Mouse (Mus musculus) A20 (cell line): ENCODE data around the gene Sik2.

Experiments
- DNase-seq: peaks from one replicate; pipeline ENCODE4 v3.0.0-alpha.2; 2011; ENCODE audit warnings: low read depth, low spot score

The Sik2 gene

GRCm38 (mm10) chr9:50918131-50918530 is 90.7 kb downstream of the Sik2 start:
- DNase-seq, result no peak

- DNase-seq, result no peak
Measured at GRCm38 (mm10) chr9:50911861-50912515, 96.9 kb downstream of the Sik2 start.

GRCm38 (mm10) chr9:50905321-50905720 is 103.6 kb downstream of the Sik2 start:
- DNase-seq, result peak; percentile 16

- DNase-seq, result peak; percentile 37
Measured at GRCm38 (mm10) chr9:50904196-50904847, 104.6 kb downstream of the Sik2 start.

- DNase-seq, result no peak
Measured at GRCm38 (mm10) chr9:50900026-50900920, 108.6 kb downstream of the Sik2 start.

- no peak for DNase-seq
Measured at GRCm38 (mm10) chr9:50893665-50894064, 115.2 kb downstream of the Sik2 start.

- DNase-seq, result no peak
Measured at GRCm38 (mm10) chr9:50890494-50891090, 118.3 kb downstream of the Sik2 start.

- DNase-seq, result no peak
Measured at GRCm38 (mm10) chr9:50889964-50890363, 118.9 kb downstream of the Sik2 start.

GRCm38 (mm10) chr9:50889211-50889610 is 119.7 kb downstream of the Sik2 start:
- no peak for DNase-seq

- no peak for DNase-seq
Measured at GRCm38 (mm10) chr9:50887351-50887750, 121.5 kb downstream of the Sik2 start.

GRCm38 (mm10) chr9:50886870-50887269 is 122.0 kb downstream of the Sik2 start:
- no peak for DNase-seq

GRCm38 (mm10) chr9:50885600-50885987 is 123.3 kb downstream of the Sik2 start:
- DNase-seq, result no peak

- no peak for DNase-seq
Measured at GRCm38 (mm10) chr9:50884741-50885599, 123.9 kb downstream of the Sik2 start.

- DNase-seq, result no peak
Measured at GRCm38 (mm10) chr9:50884093-50884492, 124.8 kb downstream of the Sik2 start.

GRCm38 (mm10) chr9:50882183-50882582 is 126.7 kb downstream of the Sik2 start:
- DNase-seq, result no peak

- DNase-seq, result no peak
Measured at GRCm38 (mm10) chr9:50877431-50877830, 131.4 kb downstream of the Sik2 start.

GRCm38 (mm10) chr9:50876287-50876686 is 132.6 kb downstream of the Sik2 start:
- DNase-seq, result no peak

GRCm38 (mm10) chr9:50875470-50875869 is 133.4 kb downstream of the Sik2 start:
- DNase-seq, result no peak

GRCm38 (mm10) chr9:50874031-50874430 is 134.8 kb downstream of the Sik2 start:
- no peak for DNase-seq

- DNase-seq, result no peak
Measured at GRCm38 (mm10) chr9:50873210-50873609, 135.7 kb downstream of the Sik2 start.

GRCm38 (mm10) chr9:50868182-50868581 is 140.7 kb downstream of the Sik2 start:
- no peak for DNase-seq
